Mouse (Mus musculus) limb, embryonic 15.5 days (tissue): ENCODE results near the gene Ubash3b. TPM values are rescaled to one million over a fixed set of nuclear protein-coding genes. Genes with fewer than 3 reads are reported as not detected.
A peak's percentile ranks its signal among the peaks of the same experiment; 100 is the strongest.

Experiments
- ATAC-seq: fragments of 200-750 bp; cut with Nextera tagmentation; 2 replicates; pipeline ENCODE4 v1.8.0; 2017; ENCODE audit warnings: low read depth, moderate TSS enrichment; ENCODE audit not compliant: insufficient number of reproducible peaks, low FRiP score, low TSS enrichment
- H3K27ac ChIP-seq: fragments of 300-500 bp; sonication (generic); 2 replicates; pipeline ENCODE4 v1.5.1; 2015; ENCODE audit warnings: moderate library complexity, mild to moderate bottlenecking, inconsistent platforms
- H3K27me3 ChIP-seq: fragments of 300-500 bp; sonication (generic); 2 replicates; pipeline ENCODE4 v1.6.1; 2015; ENCODE audit warnings: inconsistent platforms
- H3K36me3 ChIP-seq: fragments of 300-500 bp; sonication (generic); 2 replicates; pipeline ENCODE4 v1.6.1; 2015; ENCODE audit warnings: inconsistent platforms
- H3K4me1 ChIP-seq: fragments of 300-500 bp; sonication (generic); 2 replicates; pipeline ENCODE4 v1.6.1; 2015; ENCODE audit warnings: inconsistent platforms
- H3K4me2 ChIP-seq: fragments of 300-500 bp; sonication (generic); 2 replicates; pipeline ENCODE4 v1.6.1; 2015; ENCODE audit warnings: mild to moderate bottlenecking, inconsistent platforms
- H3K4me3 ChIP-seq: fragments of 300-500 bp; sonication (generic); 2 replicates; pipeline ENCODE4 v1.5.1; 2015; ENCODE audit warnings: mild to moderate bottlenecking, inconsistent platforms
- H3K9ac ChIP-seq: fragments of 300-500 bp; sonication (generic); 2 replicates; pipeline ENCODE4 v1.6.1; 2015; ENCODE audit warnings: inconsistent platforms
- H3K9me3 ChIP-seq: fragments of 300-500 bp; sonication (generic); 2 replicates; pipeline ENCODE4 v1.6.1; 2016; ENCODE audit warnings: inconsistent platforms
- WGBS: fragments of 180-500 bp; shearing (Covaris S2); methylation state at CpG from one replicate; pipeline ENCODE4 v1.1.7; 2015; 5-methylcytosine and 5-hydroxymethylcytosine counted together
- polyA plus RNA-seq: library from polyadenylated mRNA; unstranded; fragments of >200 nt; fragmentation: Nextera tagmentation; extraction: Ambion mirVana; gene quantifications from 2 replicates; pipeline ENCODE4 v1.2.1, GENCODE M21; 2015

Gene Ubash3b
- 6.8 and 7.5 TPM in 2 replicates for polyA plus RNA-seq

GRCm38 (mm10) chr9:41161413-41161812, at the start of gene Ubash3b:
Ubash3b (minus strand) TSS chr9:41161697.
- Histone ChIP-seq H3K4me3 (no peak within 1 kb of the TSS), H3K27me3 (peaks cover 16% of the 10 kb centered on the region; the same call in 1 of the 2 replicates), H3K36me3 (no peaks in the 10 kb centered on the region), H3K4me2 (no peak within 1 kb of the TSS), H3K9ac (no peak within 1 kb of the TSS), H3K9me3 (no peaks in the 10 kb centered on the region), H3K4me1 (peaks cover 13% of the 10 kb centered on the region), H3K27ac (no peak within 1 kb of the TSS)
- WGBS, result 77% methylated on average over 6 of the region's 6 CpGs
- no peak for ATAC-seq

GRCm38 (mm10) chr9:41207130-41208104, 45.9 kb upstream of the Ubash3b start:
- H3K4me3 ChIP-seq, result peak overlapping the region; percentile 39
- no peaks in the 10 kb centered on the region for H3K36me3 ChIP-seq
- peak overlapping the region; percentile 50 for H3K4me2 ChIP-seq
- H3K27me3 ChIP-seq, result no peaks in the 10 kb centered on the region
- peak; percentile 88 for ATAC-seq
- H3K9ac ChIP-seq, result no peak overlapping the region; the same call in 1 of the 2 replicates
- no peaks in the 10 kb centered on the region for H3K9me3 ChIP-seq
- WGBS, result 7% methylated on average over 28 of the region's 28 CpGs
- H3K4me1 ChIP-seq, result peaks cover 15% of the 10 kb centered on the region
- H3K27ac ChIP-seq, result peak overlapping the region; percentile 94

GRCm38 (mm10) chr9:41206717-41207116, 45.2 kb upstream of the Ubash3b start:
- no peaks in the 10 kb centered on the region for H3K36me3 ChIP-seq
- H3K27me3 ChIP-seq, result no peaks in the 10 kb centered on the region
- no peak for ATAC-seq
- H3K9ac ChIP-seq, result no peak overlapping the region
- peaks cover 8% of the 10 kb centered on the region for H3K4me1 ChIP-seq
- no peak overlapping the region for H3K27ac ChIP-seq
- H3K4me3 ChIP-seq, result no peak overlapping the region
- H3K4me2 ChIP-seq, result no peak overlapping the region
- no peaks in the 10 kb centered on the region for H3K9me3 ChIP-seq
- 82% methylated on average over 12 of the region's 12 CpGs for WGBS

GRCm38 (mm10) chr9:41205267-41205666, 43.8 kb upstream of the Ubash3b start:
- peaks cover 4% of the 10 kb centered on the region for H3K4me1 ChIP-seq
- H3K4me2 ChIP-seq, result no peak overlapping the region
- H3K9ac ChIP-seq, result no peak overlapping the region
- H3K4me3 ChIP-seq, result no peak overlapping the region
- ATAC-seq, result no peak
- H3K36me3 ChIP-seq, result no peaks in the 10 kb centered on the region
- WGBS, result 64% methylated on average over 3 of the region's 3 CpGs
- no peaks in the 10 kb centered on the region for H3K9me3 ChIP-seq
- H3K27me3 ChIP-seq, result no peaks in the 10 kb centered on the region
- H3K27ac ChIP-seq, result no peak overlapping the region

GRCm38 (mm10) chr9:41199456-41200252, 38.2 kb upstream of the Ubash3b start:
- Histone ChIP-seq H3K27ac (no peak overlapping the region), H3K9me3 (no peaks in the 10 kb centered on the region), H3K36me3 (no peaks in the 10 kb centered on the region), H3K9ac (no peak overlapping the region), H3K27me3 (no peaks in the 10 kb centered on the region), H3K4me1 (peaks cover 11% of the 10 kb centered on the region), H3K4me3 (no peak overlapping the region), H3K4me2 (no peak overlapping the region)
- no peak for ATAC-seq
- 75% methylated on average over 22 of the region's 22 CpGs for WGBS

GRCm38 (mm10) chr9:41198501-41199265, 37.2 kb upstream of the Ubash3b start:
- H3K27me3 ChIP-seq, result no peaks in the 10 kb centered on the region
- H3K9ac ChIP-seq, result no peak overlapping the region
- H3K36me3 ChIP-seq, result no peaks in the 10 kb centered on the region
- H3K27ac ChIP-seq, result no peak overlapping the region
- no peak overlapping the region for H3K4me3 ChIP-seq
- WGBS, result 45% methylated on average over 12 of the region's 12 CpGs
- no peak for ATAC-seq
- H3K4me1 ChIP-seq, result peaks cover 11% of the 10 kb centered on the region
- no peaks in the 10 kb centered on the region for H3K9me3 ChIP-seq
- no peak overlapping the region for H3K4me2 ChIP-seq

- no peak overlapping the region for H3K4me3 ChIP-seq
These were observed 34.3 kb upstream of the Ubash3b start for GRCm38 (mm10) chr9:41195742-41196311.

GRCm38 (mm10) chr9:41191651-41192210, 30.2 kb upstream of the Ubash3b start:
- WGBS, result 55% methylated on average over 9 of the region's 9 CpGs
- H3K4me2 ChIP-seq, result no peak overlapping the region
- no peak overlapping the region for H3K4me3 ChIP-seq
- no peaks in the 10 kb centered on the region for H3K27me3 ChIP-seq
- peaks cover 8% of the 10 kb centered on the region; the same call in 1 of the 2 replicates for H3K4me1 ChIP-seq
- no peaks in the 10 kb centered on the region for H3K36me3 ChIP-seq
- ATAC-seq, result no peak
- H3K9me3 ChIP-seq, result no peaks in the 10 kb centered on the region
- H3K9ac ChIP-seq, result no peak overlapping the region
- H3K27ac ChIP-seq, result no peak overlapping the region

More at GRCm38 (mm10) chr9:41195742-41196311, 34.3 kb upstream of the Ubash3b start:
- 70% methylated on average over 10 of the region's 10 CpGs for WGBS
- no peak overlapping the region for H3K4me2 ChIP-seq
- ATAC-seq, result no peak
- H3K36me3 ChIP-seq, result no peaks in the 10 kb centered on the region
- no peak overlapping the region for H3K9ac ChIP-seq
- no peaks in the 10 kb centered on the region for H3K27me3 ChIP-seq
- H3K4me1 ChIP-seq, result peaks cover 16% of the 10 kb centered on the region
- H3K9me3 ChIP-seq, result no peaks in the 10 kb centered on the region
- H3K27ac ChIP-seq, result no peak overlapping the region

- H3K9me3 ChIP-seq, result no peaks in the 10 kb centered on the region
- ATAC-seq, result 0 out of 2 replicates have a peak, but pooled peaks have one; percentile 25
- WGBS, result 17% methylated on average over 9 of the region's 9 CpGs
- H3K27ac ChIP-seq, result no peak overlapping the region
- H3K9ac ChIP-seq, result no peak overlapping the region
- H3K4me3 ChIP-seq, result no peak overlapping the region
- no peaks in the 10 kb centered on the region for H3K27me3 ChIP-seq
- no peaks in the 10 kb centered on the region for H3K36me3 ChIP-seq
- H3K4me1 ChIP-seq, result peaks cover 8% of the 10 kb centered on the region; the same call in 1 of the 2 replicates
- no peak overlapping the region for H3K4me2 ChIP-seq
These were observed 29.4 kb upstream of the Ubash3b start for GRCm38 (mm10) chr9:41190745-41191482.

- no peak overlapping the region for H3K27ac ChIP-seq
- no peak overlapping the region for H3K9ac ChIP-seq
- H3K27me3 ChIP-seq, result no peaks in the 10 kb centered on the region
- H3K9me3 ChIP-seq, result no peaks in the 10 kb centered on the region
- H3K4me1 ChIP-seq, result peaks cover 8% of the 10 kb centered on the region; the same call in 1 of the 2 replicates
- no peak overlapping the region for H3K4me3 ChIP-seq
- no peaks in the 10 kb centered on the region for H3K36me3 ChIP-seq
- no peak overlapping the region for H3K4me2 ChIP-seq
- 72% methylated on average over 4 of the region's 4 CpGs for WGBS
- ATAC-seq, result no peak
These were observed 26.4 kb upstream of the Ubash3b start for GRCm38 (mm10) chr9:41187939-41188338.
